Mouse (Mus musculus) right cerebral cortex, postnatal 25 days (tissue): ENCODE measurements around the gene Clcnkb.

ENCODE experiments used
- DNase-seq: peaks from one replicate; pipeline ENCODE4 v3.0.0; 2022

Gene Clcnkb

DNA sequence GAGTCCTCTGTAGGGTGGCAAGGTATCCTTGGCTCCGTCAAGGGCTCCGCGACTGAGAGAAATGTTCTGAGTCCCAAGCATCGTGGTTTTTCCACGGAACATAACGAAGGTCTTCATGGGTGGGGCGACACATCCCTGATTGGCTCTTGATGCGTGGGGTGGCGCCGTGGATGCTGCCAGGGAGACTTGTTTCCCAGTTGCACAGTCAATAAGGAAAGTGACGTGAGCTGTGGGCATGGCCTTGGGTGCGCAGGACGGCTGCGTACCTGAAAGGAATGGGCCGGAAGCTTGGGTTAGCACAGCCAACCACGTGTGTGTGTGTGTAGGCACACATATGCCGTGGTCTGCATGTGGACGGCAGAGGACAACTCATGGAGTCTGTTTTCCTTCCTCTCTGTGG, 17.4 kb upstream of the Clcnkb start:
- no peak for DNase-seq

DNA sequence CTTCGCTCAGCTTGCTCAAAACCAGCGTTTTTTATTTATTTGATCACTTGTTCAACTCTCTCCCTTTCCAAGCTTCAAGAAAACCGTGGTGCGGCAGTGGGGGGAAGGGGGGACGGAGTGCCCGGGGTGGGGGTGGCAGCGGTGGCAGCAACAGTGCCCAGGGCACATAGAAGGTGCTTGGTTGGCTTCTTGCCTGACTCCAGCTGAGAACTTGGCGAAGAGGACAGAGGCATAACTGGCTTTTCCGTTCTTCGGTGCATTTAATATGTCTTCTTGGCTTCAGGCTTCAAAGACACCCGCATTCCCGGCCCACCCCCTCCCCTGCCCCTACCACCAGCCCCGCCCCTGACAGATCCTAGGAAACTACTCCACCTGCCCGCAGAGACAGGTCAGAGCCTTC, 16.9 kb upstream of the Clcnkb start:
- DNase-seq: no peak

DNA sequence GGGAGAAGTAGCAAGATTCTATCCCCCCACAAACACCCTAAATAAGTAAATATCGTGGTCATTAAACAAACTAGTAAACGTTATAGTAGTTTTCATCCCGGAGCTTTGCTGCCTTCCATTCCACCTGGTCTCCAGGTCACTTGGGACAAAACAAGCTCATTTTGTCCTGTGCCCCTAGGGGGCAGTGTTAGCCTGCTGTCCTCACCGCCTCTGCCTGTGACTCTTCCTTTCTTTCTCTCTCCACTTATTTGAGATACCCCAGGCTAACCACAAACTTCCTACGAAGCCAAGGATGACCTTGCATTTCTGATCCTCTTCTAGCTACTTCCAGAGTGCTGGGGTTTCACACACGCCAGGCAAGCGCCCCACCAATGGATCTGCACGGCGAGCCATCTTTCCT, 15.2 kb upstream of the Clcnkb start:
- peak; percentile 49 for DNase-seq

DNA sequence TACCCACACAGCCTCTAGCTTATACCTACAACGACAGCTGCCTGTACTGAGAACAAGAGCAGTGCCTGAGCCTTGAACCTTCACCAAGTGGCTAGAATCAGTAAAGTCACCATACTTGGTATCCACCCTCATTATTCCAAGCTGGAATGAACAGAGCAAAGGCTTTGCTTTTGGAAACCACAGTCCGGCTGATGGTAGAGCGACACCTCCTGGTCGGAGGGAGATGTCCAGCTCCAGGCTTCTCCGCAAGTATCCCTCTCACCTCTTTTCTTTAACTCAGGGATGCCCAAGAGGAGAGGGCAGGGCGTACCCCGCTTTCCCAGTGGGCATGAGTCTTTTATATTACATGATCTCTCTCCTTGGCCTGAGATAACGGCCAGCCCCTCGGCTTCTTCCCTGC, 14.0 kb upstream of the Clcnkb start:
- no peak for DNase-seq

DNA sequence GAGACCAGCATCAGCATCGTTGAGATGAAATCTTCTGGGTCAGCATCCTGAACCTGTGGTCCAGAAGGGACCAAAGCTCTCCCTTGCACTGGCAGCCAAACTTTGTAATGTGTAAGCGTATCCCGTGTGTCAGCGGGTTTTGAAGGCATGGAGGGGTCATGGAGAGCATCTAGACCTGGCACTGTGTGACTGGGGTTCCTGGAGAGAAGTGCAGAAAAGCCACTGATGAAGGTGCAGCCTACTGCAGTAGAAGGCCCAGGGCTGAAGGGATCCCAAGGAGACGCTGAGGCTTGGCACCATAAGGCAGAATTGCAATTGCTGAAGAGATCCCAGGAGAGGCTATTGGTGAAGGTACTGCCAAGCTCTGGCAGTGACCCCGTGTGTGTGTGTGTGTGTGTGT, 13.6 kb upstream of the Clcnkb start:
- no peak for DNase-seq

DNA sequence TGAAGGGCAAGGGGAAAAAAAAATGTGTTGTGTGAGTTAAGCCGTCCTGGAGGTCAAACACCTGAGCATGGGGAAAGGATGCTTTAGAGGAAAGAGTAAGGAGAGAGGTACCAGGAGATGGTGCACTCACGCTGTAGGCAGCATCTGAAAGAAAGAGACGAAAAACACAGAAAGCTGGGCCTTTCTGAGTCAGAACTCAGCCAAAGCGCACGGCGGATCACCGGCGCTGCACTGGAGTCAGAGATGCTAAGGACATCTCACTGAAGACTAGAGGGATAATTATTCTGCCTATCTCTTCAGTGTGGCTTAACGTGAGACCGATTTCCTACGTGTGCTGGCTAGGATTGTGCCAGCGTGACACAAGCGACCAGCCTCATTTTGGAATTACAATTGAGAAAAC, 12.1 kb upstream of the Clcnkb start:
- no peak for DNase-seq

DNA sequence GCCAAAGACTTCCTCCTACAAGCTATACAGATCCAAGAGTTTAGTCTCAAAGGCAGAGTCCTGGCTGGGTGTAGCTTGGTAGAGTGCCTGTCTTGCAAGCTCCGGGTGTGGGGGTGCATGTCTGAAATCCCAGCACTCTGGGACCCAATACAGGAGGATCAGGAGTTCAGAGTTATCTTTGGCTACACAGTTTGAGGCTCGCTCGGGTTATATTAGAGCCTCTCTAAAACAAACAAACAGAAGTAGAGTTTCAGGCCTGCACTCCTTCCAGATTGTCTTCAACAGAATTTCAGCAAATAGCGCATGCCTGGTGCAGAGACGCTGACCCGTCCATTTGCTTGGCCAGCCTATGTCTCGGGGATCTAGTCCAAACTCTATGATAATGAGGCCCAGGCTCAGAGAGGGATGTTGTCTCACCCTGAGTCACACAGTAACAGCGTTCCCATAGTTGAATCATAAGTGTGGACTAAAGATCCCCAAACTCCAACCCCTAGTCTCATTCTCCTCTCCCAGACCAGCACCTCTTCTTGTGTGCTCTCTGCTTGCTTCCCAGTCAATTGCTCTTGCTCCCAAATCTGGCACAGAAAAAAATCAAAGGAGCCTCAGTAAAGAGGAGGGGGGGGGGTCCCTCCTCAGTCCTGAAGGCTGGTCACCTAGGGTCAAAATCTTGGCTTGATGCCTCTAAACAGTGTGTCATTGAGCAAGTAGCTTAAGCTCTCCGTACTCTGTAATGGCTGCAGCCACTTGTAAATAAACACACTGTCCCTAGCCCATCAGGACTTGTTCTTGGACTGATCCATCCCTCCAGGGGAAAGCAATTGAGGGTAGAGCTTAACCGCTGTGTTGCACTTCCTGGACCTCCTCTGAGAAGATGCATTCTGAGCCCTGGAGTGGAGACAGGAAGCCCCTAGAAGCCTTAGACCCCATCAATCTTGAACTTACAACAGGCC, 11.3 kb upstream of the Clcnkb start:
- no peak for DNase-seq

DNA sequence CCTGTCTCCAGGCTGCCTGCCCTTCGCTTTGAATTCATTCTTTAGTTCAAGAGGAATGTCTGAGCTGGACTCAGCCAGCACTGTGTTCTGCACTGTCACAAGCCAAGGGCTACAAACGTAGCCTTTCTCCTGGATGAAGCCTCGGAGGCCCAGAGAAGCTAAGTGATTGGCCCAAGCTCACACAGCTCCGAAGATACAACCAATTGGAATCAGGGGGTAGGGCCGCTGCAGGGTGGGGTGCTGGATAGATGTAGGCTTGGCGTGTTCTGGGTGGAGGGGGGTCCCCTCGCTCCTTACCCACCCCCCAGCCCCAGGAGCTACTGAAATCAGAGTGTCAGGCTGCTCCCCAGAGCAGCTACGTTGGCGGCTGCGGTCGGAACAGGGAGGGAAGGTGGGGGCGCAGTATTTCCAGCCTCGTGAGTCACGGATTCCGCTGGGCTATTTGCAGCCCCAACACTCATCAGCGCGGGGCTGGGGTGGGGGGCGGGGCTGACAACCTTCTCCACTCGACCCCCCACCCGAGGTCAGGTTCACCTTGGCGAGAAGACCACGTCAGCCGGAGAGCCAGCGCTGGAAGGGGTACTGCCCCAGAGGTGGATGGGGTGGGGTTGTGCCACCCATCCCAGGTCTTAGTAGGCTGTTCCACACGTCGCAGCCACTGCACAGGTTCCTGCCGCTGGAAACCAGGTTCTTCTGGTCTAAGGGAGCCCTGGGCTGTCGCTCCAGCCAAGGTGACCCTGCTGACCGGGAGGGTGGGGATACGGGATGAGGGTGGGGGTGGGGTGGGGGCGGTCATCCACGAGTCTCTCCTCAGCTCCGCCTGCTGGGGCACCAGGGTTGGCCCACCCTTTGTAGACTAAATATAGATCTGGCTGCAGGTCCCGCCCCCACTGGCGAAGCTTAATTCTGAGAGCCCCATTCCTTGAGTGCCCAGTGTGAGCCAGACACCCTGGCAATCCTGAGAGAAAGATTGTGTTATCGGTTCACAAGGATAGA, 10.0 kb upstream of the Clcnkb start:
- peak; percentile 79 for DNase-seq

DNA sequence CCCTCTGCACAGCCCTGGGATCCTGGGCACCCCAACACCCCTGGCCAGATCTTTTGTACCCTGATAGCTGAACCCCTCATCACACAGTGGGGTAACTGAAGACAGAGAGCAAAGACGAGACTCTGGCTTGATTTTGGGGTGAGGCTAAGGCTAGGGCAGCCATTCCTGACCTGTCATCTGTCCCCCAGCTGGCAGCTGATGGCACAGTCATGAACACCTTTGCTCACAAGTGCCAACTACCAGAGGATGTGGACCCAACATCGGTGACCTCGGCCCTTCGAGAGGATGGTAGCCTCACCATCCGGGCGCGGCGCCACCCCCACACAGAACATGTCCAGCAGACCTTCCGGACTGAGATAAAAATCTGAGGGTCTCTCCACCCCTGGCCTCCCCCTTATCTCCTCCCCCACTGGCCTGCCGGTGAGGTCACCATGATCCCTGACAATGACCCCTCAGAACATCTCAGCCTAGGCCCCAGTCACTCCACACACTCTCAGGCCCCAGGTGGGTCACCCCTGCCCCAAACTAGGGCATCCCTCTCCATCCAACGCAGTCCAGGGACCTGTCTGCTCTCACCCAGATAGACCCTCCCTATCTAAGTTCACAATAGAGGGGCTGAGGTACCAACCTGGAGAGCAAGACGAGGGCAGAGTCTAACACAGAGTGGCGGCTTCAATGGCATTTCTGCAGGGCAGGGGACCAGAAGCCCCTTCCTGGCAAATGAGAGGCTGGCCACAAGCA, 8.0 kb upstream of the Clcnkb start:
- no peak for DNase-seq

DNA sequence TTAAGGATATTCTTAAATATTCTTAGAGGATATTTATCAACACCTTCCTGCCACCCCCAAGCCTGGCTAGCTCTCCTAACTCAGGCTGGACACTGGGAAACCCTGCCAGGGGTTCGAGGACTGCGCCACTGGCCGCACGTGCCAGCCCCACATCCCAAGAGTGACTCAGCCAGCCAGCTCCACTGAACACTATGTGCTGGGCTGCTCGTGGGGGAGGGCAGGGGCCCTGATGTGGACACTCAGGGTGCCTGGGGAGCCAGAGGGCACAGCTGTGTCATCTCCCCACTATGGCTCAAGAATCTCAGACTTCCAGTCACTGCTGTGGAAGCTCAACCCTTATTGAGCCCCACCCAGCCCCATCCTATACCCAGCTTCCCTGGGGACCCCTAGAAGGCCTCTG, 7.5 kb upstream of the Clcnkb start:
- DNase-seq: no peak

DNA sequence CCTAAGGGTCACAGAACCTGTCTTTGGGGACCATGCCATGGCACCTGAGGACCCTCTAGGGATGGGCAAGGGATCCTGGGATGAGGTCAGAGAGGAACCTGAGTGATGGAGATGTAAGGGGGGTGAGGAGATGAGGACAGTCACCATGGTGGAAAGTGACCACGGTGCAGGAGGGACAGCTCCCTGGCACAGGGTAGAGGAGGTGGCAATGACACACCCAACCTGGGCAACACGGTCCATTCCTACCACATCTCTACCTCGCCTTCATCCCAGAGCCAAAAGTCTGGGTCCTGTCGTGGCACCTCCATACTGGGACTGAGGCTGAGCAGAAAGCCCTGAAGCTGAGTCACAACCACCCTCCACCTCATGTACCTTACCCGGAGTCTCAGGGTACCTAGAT, 7.0 kb upstream of the Clcnkb start:
- no peak for DNase-seq

DNA sequence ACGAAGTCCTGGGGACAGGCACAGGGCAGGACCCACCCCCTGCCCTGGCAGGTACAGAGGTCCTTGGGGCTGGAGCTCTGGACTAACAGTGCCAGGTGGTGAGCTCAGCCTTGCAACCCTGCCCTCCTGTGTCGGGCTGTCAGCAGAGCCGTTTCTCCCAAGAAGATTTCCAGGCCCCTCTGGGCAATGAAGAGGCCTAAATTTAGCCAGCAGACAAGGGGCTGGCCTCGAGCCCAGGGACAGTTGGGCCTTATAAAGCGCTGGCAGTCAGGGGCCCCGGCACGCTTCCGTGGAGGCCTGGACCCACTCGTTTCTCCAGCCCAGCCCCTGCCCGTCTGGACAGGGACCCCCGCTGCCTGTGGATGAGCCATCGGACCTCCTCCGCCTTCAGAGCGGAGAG, 5.6 kb upstream of the Clcnkb start:
- no peak for DNase-seq

DNA sequence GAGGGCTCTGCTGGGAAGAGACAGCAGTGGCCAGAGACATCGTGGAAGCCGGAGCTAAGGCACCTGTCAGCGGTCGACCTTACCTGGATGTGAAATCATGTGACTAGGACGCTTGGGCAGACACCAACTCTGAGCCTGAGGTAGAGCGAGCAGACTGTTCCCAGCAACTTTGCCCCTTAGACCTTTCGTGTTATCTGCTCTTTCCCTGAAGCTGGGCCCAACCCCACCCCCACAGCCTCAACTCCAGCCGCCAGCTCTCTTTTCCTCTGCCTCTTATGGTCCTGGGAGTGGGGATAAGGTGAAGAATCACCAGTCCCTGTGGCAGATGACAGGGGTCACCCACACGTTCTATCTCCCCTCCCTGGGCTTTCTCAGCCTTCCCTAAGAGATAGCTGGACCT, 5.1 kb upstream of the Clcnkb start:
- DNase-seq: no peak

DNA sequence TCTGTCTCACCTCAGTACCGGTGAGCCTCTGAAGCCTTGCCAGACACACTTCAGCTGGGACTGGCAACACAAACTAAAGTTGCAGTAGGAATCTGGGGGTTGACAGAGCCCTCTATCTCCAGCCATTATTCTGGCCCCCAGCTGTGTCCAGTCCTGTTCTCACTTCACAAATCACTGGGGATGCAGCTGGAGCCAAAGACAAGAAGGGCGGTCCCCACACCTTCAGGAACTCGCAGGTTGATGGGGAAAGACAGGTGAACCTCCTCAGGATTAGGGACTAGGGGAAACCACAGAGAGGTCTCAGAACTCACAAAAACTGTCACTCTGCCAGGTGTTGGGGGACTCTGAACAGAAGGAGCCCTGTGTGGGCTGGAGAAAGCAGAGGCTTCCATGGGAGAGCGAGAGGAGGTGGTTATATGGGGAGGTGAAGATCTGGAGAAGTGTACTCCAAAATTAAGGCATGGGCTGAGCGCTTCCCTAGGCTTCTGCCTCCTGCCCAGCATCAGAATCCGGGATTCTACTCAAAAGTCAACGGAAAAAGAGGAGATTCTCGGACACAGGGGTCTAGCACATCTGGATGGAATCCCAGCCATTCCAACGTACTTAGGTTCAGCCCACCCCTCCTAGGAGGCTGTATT, 4.5 kb upstream of the Clcnkb start, which contains the start of gene Hspb7:
TSS of gene Hspb7 (plus strand) at position 588 of the 638 bp plus-strand sequence.
- DNase-seq: no peak

DNA sequence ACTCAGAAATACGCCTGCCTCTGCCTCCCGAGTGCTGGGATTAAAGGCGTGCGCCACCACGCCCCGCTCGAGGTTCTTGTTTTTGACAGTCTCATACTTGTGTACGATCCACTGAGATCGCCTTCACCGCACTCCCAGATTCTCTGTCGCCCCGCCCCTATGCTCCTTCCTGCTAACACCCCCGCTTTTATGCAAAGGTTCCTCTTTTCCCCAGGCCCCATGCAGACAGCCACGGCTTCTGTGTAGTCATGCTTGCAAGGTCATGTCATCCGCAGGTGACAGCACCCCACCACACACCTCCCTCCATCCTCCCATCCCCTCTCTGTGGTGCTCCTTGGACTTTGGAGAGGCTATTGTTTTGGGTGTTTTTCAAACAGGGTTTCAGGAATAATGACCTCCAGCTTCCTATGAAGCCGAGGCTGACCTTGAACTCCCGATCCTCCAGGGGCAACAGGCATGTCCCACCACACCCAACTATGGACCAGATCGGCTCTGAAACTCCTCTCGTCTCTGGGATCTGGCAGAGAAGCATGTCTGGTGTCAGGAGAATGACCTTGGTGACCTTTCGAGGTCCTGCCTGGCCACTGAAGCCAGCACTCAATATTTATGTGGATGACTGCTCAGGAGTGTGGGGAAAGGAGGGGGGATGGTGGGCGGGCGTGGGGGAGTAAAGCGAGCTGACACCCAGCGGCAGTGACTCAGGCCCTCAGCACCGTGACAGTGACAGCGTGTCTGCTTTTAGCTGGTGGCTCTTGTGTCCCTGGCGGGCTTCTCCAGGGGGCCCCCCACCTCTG, 3.8 kb upstream of the Clcnkb start:
- DNase-seq: no peak

DNA sequence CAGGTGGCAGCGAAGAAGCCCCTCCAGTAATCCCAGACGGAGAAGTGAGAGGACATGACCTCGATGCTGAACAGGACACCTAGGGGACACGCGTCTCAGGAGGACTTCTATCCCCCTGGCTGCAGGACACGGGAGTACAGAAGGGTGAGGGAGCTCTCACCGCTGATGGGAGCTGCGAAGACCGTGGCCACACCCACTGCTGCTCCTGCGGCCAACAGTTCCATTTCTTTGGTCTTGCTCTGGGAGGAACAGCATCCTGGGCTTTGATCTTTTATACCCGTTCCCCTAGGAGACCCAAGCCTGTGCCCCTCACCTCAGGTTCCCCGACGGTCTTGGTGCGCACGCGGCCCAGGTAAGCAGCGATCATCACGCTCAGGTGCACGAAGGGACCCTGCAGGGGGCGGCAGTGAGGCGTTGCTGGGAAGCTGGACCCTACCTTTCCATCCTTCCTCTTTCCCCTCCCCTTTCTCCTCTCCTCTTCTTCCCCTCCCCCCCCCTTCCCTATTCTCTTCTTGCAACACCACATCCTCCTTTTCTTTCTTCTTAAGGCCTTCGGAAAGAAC, 4.3 kb downstream of the Clcnkb start:
- DNase-seq: no peak

DNA sequence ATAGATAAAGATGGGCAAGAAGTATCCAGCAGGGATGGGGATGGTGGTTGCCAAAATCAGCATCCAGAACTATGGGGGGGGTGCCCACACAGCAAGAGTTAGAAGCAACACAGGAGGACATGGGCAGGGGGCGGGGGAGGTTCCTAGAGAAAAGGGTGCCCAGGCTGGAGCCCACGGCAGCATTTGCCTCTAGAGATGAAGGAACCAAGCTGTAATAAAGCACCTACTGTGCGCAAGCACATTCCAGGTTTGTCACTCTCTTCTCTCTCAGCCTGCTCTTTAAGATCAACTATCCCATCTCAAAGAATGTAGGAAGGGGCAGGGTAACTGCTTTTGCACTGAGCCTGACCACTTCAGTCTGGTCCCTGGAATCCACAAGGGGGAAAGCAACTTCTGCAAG, 7.2 kb downstream of the Clcnkb start:
- DNase-seq: no peak

DNA sequence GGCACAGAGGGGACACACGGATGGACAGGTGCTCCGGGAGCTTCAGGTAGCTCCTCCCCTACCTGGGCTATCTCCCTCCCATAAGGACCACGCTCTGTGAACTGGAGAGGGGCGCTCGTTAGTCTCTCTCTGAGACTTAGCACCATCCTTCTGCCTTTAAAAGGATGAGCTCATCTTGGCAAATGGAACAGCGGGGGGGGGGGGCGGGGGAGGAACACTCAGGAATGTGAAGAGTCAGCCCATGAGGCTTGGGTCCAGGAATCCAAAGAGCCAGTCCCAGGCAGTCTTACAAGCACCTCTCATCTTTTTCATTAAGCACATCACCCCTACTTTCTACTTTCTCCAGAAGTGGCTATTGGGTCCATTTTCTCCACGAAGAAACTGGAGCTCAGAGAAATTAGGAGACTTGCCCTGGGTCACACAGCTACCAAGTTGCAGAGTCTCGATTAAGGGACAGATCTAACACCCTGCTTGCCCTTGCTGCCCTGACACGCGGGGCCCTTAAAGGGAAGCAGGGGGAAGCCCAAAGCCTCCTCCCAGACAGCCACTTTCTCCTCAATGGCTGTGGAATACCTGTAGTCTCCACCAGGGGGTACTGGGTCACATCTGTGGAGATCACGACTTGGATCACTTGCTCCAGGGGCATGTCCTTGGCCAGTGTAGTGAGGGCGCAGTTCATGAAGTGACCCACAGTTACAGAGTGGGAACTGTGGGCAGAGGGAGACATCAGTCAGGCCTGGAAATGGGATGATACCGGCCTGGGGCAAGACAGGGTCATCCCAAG, 9.1 kb downstream of the Clcnkb start:
- no peak for DNase-seq

DNA sequence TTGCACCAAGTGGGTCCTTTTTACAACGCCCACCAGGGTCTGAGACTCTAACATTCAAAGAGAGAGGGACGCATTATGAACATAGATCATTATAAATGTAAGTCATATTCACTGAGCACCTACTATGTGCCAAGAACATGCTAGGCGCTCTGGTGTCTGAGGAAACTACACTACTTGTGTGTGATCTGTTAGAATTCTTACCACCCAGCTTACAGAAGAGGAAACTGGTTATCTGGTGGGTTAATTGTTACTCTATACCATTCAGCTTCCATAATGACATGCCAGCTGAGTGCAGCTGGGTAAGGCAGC, 10.5 kb downstream of the Clcnkb start:
- no peak for DNase-seq

DNA sequence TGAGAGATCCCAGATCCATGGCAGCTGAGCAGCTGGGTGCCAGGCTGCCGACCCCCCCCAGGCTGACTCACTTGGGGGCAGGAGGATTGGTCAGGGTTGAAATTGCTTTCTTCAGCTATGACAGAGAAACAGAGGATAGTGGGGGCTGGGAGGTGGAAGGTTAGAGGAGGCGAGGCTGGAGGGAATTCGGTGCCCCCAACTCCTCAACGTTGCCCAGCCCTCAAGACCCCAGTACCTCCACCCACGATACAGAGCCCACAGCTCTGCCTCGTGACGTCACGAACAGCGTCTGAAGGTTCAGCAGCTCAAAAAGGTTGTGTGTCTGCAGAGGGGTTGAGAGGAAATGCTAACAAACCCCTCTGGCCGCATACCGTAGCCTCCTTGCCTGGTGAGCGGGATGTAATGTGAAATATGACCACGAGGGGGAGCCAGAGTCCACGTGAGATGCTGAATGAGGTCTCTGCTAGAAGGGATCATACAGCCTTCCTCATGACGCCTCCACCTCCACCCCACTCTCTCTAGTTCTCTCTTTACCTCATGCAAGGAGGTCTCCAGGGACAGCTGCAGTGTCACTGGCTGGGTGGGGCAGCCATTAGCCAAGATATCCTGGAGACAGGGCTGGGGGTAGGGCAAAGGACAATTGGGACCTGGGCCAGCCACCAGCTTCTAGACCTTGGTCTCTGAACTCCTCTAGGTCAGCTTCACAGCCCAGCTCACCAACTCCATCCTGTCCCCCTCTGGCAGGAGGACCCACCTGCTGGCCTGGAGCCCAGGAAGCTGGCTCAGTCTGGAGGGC, 11.1 kb downstream of the Clcnkb start:
- peak; percentile 84 for DNase-seq
